Mouse (Mus musculus) kidney, adult 2 months (tissue): Measurements from ENCODE around the gene Grin2b.

Experiments used
- CTCF ChIP-seq: fragments of 200-500 bp; conservative IDR thresholded peaks from 2 replicates; pipeline ENCODE4 v1.5.1; 2011; ENCODE audit warnings: low read depth, mild to moderate bottlenecking, control low read depth, low read length, moderate library complexity, mixed read lengths; ENCODE audit not compliant: insufficient read depth, insufficient read length
- POLR2A ChIP-seq: fragments of 200-500 bp; IDR thresholded peaks from one replicate; pipeline ENCODE4 v1.6.1; 2011; ENCODE audit warnings: low read depth, low read length, control low read depth

DNA sequence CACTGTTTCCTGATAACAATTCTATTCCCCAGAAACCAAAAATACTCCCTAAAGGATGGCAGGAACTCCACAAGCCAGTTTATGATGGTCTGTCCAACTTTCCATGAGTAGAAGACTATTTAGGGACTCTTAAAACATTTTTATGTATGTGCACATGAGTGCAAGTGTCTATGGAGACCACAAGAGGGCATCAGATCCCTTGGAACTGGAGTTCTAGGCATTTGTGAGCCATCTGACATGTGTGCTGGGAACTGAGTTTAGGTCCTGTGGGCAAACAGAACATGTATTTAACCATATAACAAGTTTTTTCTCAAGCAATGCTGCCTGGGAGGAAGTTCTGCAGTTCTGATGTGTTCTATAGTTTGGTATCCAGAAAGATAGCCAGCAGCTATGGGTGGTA lies 501.3 kb downstream of the Grin2b start:
- TF ChIP-seq CTCF (no peak), POLR2A (no peak)
